In the genomic region with DNA sequence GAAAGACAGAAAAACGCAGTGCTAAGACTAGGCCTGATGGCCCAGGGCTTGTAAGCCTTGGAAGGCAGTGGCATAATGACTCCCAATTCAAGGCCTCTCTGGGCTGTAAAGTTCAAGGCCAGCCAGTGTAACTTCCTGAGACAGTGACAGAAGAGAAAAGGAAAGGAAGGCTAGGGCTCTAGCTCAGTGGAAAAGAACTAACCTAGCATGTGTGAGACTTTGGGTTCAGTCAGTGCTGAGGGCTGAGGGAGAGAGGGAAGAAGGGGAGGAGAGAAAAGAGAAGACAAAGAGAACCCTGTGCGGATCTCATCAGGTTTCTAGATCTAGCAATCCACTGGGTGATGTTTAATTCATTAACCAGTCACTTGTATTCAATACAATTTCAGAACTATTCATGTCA, we compare ENCODE assay signal across 23 mouse cellular contexts.
"Had no signal": no experiment of that assay in that cellular context is flagged by ENCODE, and none has a peak within 500 bp of the region (broad histone marks: within the 10 kb centered on the region; RNA-seq: fewer than 3 reads in every experiment).

No protein-coding gene starts in this region.

- H3K4me3 ChIP-seq: kidney, embryonic 15.5 days; limb, embryonic 13.5 days; lung, embryonic 15.5 days; megakaryocyte, embryonic 14.5 days; midbrain, embryonic 12.5 days; midbrain, embryonic 15.5 days; neural tube, embryonic 12.5 days; neural tube, embryonic 15.5 days; stomach, embryonic 15.5 days had no signal

- ATAC-seq: liver, postnatal 0 days; midbrain, embryonic 15.5 days had no signal

- H3K9ac ChIP-seq: kidney, embryonic 15.5 days; limb, embryonic 13.5 days; liver, embryonic 14.5 days; liver, postnatal 0 days; lung, embryonic 15.5 days; midbrain, embryonic 12.5 days; midbrain, embryonic 15.5 days; neural tube, embryonic 12.5 days; neural tube, embryonic 15.5 days; stomach, embryonic 15.5 days had no signal

- H3K4me1 ChIP-seq: limb, embryonic 13.5 days; midbrain, embryonic 12.5 days; midbrain, embryonic 15.5 days; neural tube, embryonic 12.5 days; neural tube, embryonic 15.5 days; stomach, embryonic 15.5 days had no signal

- H3K4me2 ChIP-seq: kidney, embryonic 15.5 days; limb, embryonic 13.5 days; liver, embryonic 11.5 days; lung, embryonic 15.5 days; midbrain, embryonic 12.5 days; midbrain, embryonic 15.5 days; neural tube, embryonic 12.5 days; neural tube, embryonic 15.5 days; stomach, embryonic 15.5 days had no signal

- H3K9me3 ChIP-seq: kidney, embryonic 15.5 days; limb, embryonic 13.5 days; lung, embryonic 15.5 days; megakaryocyte, embryonic 14.5 days; midbrain, embryonic 12.5 days; midbrain, embryonic 15.5 days; neural tube, embryonic 12.5 days; neural tube, embryonic 15.5 days; stomach, embryonic 15.5 days had no signal

- DNase-seq: kidney, adult 8-10 months; kidney, postnatal 10 days; kidney, postnatal 36 days; left cerebral cortex, postnatal 4 days; liver, postnatal 0 days; lung, postnatal 10 days; lung, postnatal 36 days; right cerebral cortex, adult 18-20 months; right cerebral cortex, postnatal 14 days; right cerebral cortex, postnatal 4 days; spleen, adult 18-20 months; thymus, postnatal 25 days had no signal

- H3K36me3 ChIP-seq: kidney, embryonic 15.5 days; limb, embryonic 13.5 days; lung, embryonic 15.5 days; midbrain, embryonic 12.5 days; midbrain, embryonic 15.5 days; neural tube, embryonic 12.5 days; neural tube, embryonic 15.5 days; stomach, embryonic 15.5 days had no signal

- H3K27ac ChIP-seq: kidney, embryonic 15.5 days; limb, embryonic 13.5 days; liver, embryonic 14.5 days; lung, embryonic 15.5 days; midbrain, embryonic 12.5 days; midbrain, embryonic 15.5 days; neural tube, embryonic 12.5 days; neural tube, embryonic 15.5 days; stomach, embryonic 15.5 days had no signal

- H3K27me3 ChIP-seq: limb, embryonic 13.5 days; lung, embryonic 15.5 days; midbrain, embryonic 15.5 days; stomach, embryonic 15.5 days had no signal
